8 mouse cellular contexts compared by ENCODE assay signal in genomic region chr11:30025835-30026472, GRCm38 (mm10). TPM values are rescaled to one million over a fixed set of nuclear protein-coding genes. Genes with fewer than 3 reads are reported as not detected.
A peak's percentile ranks its signal among the peaks of the same experiment; 100 is the strongest.
DNase-seq lines count a peak whose midpoint lies in the region; ATAC-seq and TF ChIP-seq lines count a peak whose summit lies in the region.

Eml6 (minus strand) TSS chr11:30026033.

- H3K79me2 ChIP-seq in C2C12 (ENCODE audit: control insufficient read depth, insufficient read depth), result no peaks in the 10 kb centered on the region
- no peaks in the 10 kb centered on the region for H3K79me2 ChIP-seq in liver, adult 2 months (ENCODE audit: control insufficient read depth, insufficient read depth, low read length)

- peaks cover 14% of the 10 kb centered on the region for H3K4me1 ChIP-seq in heart, embryonic 13.5 days
- H3K4me1 ChIP-seq in kidney, postnatal 0 days (replicated peaks; ENCODE audit: insufficient read depth, low read length), result no peaks in the 10 kb centered on the region
- H3K4me1 ChIP-seq in liver, adult 2 months (ENCODE audit: control insufficient read depth, insufficient read depth, low read length), result peaks cover 2% of the 10 kb centered on the region; the same call in 1 of the 2 replicates

- peaks cover 11% of the 10 kb centered on the region for H3K27me3 ChIP-seq in C2C12 (ENCODE audit: control insufficient read depth, insufficient read depth, insufficient read length)
- peaks cover 35% of the 10 kb centered on the region for H3K27me3 ChIP-seq in heart, embryonic 13.5 days (replicated peaks)
- H3K27me3 ChIP-seq in kidney, postnatal 0 days (ENCODE audit: insufficient read depth, low read length), result no peaks in the 10 kb centered on the region
- H3K27me3 ChIP-seq in liver, adult 2 months (ENCODE audit: control insufficient read depth, insufficient read depth, low read length), result peaks cover 7% of the 10 kb centered on the region; the same call in 1 of the 2 replicates

- no peaks in the 10 kb centered on the region for H3K9me3 ChIP-seq in heart, embryonic 13.5 days
- H3K9me3 ChIP-seq in kidney, postnatal 0 days (replicated peaks; ENCODE audit: low read length), result no peaks in the 10 kb centered on the region

- H3K27ac ChIP-seq in heart, embryonic 13.5 days (replicated peaks), result peak within 1 kb of the TSS; percentile 66
- peak within 1 kb of the TSS; percentile 37; the same call in 1 of the 2 replicates for H3K27ac ChIP-seq in kidney, postnatal 0 days
- H3K27ac ChIP-seq in liver, adult 2 months (replicated peaks; ENCODE audit: insufficient read depth, low read depth, low read length), result 0 out of 2 replicates have a peak within 1 kb of the TSS, but pooled peaks have one; percentile 32

- WGBS in heart, embryonic 13.5 days, result under 1% methylated on average over 39 of the region's 39 CpGs
- under 1% methylated on average over 39 of the region's 39 CpGs for WGBS in kidney, postnatal 0 days
- under 1% methylated on average over 39 of the region's 39 CpGs for WGBS in liver, adult 2 months

- no peak for TF ChIP-seq CTCF in C2C12 (IDR thresholded peaks at IDR 0.05; ENCODE audit: control insufficient read depth, insufficient read depth, insufficient read length)
- no peak for TF ChIP-seq CTCF in brain, embryonic 14.5 days (IDR thresholded peaks at IDR 0.05; ENCODE audit: borderline replicate concordance, extremely low read depth, insufficient read depth, insufficient read length)
- TF ChIP-seq CTCF in kidney, postnatal 0 days (IDR thresholded peaks at IDR 0.05; ENCODE audit: low read depth), result peak; percentile 60
- no peak for TF ChIP-seq CTCF in liver, adult 2 months (IDR thresholded peaks at IDR 0.05; ENCODE audit: low read depth, low read length)

- peak; percentile 96 for ATAC-seq in heart, embryonic 13.5 days (ENCODE audit: extremely low read depth, insufficient number of reproducible peaks, low FRiP score, low TSS enrichment)
- ATAC-seq in kidney, postnatal 0 days (replicated peaks; ENCODE audit: low FRiP score, low read depth), result peak; percentile 99
- ATAC-seq in monocyte, adult 5-6 weeks (replicated peaks; ENCODE audit: insufficient number of reproducible peaks, low FRiP score, low TSS enrichment, poor library complexity, severe bottlenecking), result peak; percentile 98

- peak; percentile 99 for DNase-seq in brain, embryonic 14.5 days (ENCODE audit: low read depth)
- peak; percentile 97 for DNase-seq in fibroblast of lung, adult 2 months (ENCODE audit: low read depth)
- DNase-seq in kidney, postnatal 0 days (ENCODE audit: low spot score), result peak; percentile 99
- DNase-seq in liver, adult 2 months (ENCODE audit: extremely low read depth, low read depth, low spot score), result peak; percentile 99
- peak; percentile 68 to 72 for DNase-seq in spleen, postnatal 4 days (ENCODE audit: low spot score in 2 of 2)

- peak within 1 kb of the TSS; percentile 100 for H3K4me2 ChIP-seq in heart, embryonic 13.5 days
- H3K4me2 ChIP-seq in kidney, postnatal 0 days (ENCODE audit: low read length), result peak within 1 kb of the TSS; percentile 86

- H3ac ChIP-seq in C2C12 (ENCODE audit: control insufficient read depth, insufficient read length, low read depth), result peak within 1 kb of the TSS; percentile 46

- peak within 1 kb of the TSS; percentile 82 for H3K9ac ChIP-seq in heart, embryonic 13.5 days
- H3K9ac ChIP-seq in kidney, postnatal 0 days (ENCODE audit: low read depth, low read length), result peak within 1 kb of the TSS; percentile 49
- H3K9ac ChIP-seq in liver, adult 2 months (ENCODE audit: low read depth, low read length), result peak within 1 kb of the TSS; percentile 42

- no peaks in the 10 kb centered on the region for H3K79me3 ChIP-seq in C2C12 (ENCODE audit: low read depth)

- H3K4me3 ChIP-seq in C2C12 (ENCODE audit: insufficient read depth, poor library complexity, severe bottlenecking), result peak within 1 kb of the TSS; percentile 45
- peak within 1 kb of the TSS; percentile 64 for H3K4me3 ChIP-seq in heart, embryonic 13.5 days
- H3K4me3 ChIP-seq in kidney, postnatal 0 days (replicated peaks; ENCODE audit: low read depth, low read length), result peak within 1 kb of the TSS; percentile 52
- peak within 1 kb of the TSS; percentile 72 for H3K4me3 ChIP-seq in liver, adult 2 months (ENCODE audit: insufficient read depth, low read depth, low read length)

- peak; percentile 30; the same call in 1 of the 2 replicates for TF ChIP-seq POLR2A in brain, embryonic 14.5 days (IDR thresholded peaks at IDR 0.05; ENCODE audit: borderline replicate concordance, extremely low read depth, insufficient read depth, insufficient read length, poor library complexity, severe bottlenecking)
- TF ChIP-seq POLR2A in liver, adult 2 months (IDR thresholded peaks at IDR 0.05; ENCODE audit: extremely low read depth, insufficient read depth, low read length), result peak; percentile 54; the same call in 1 of the 2 replicates

- no peaks in the 10 kb centered on the region for H3K36me3 ChIP-seq in C2C12 (ENCODE audit: control insufficient read depth, insufficient read depth)
- no peaks in the 10 kb centered on the region for H3K36me3 ChIP-seq in heart, embryonic 13.5 days
- H3K36me3 ChIP-seq in kidney, postnatal 0 days (ENCODE audit: insufficient read depth, low read length), result no peaks in the 10 kb centered on the region
- no peaks in the 10 kb centered on the region for H3K36me3 ChIP-seq in liver, adult 2 months (ENCODE audit: control insufficient read depth, insufficient read depth, low read length)

TF ChIP-seq in C2C12, 6 proteins besides CTCF, POLR2A, EP300 and RAD21:
- no peak for TF ChIP-seq FOSL1 (IDR thresholded peaks at IDR 0.05; ENCODE audit: insufficient read depth, low read length, poor library complexity, severe bottlenecking)
- no peak for TF ChIP-seq MYOD1 (IDR thresholded peaks at IDR 0.05; ENCODE audit: control insufficient read depth, insufficient read length, low read depth)
- peak; percentile 34 for TF ChIP-seq CEBPB (IDR thresholded peaks at IDR 0.05; ENCODE audit: low read depth)
- no peak for TF ChIP-seq MAX (IDR thresholded peaks at IDR 0.05)
- TF ChIP-seq USF1 (IDR thresholded peaks at IDR 0.05; ENCODE audit: low read depth), result no peak
- TF ChIP-seq MYOG (IDR thresholded peaks at IDR 0.05; ENCODE audit: control insufficient read depth, extremely low read depth, insufficient read length), result no peak

RNA-seq across cellular contexts. Expression of gene Eml6, which starts in this region (rescaled TPM):
- 0.19 TPM for polyA plus RNA-seq in C2C12 (2012; fragmentation: generic; extraction: Trizol)
- polyA plus RNA-seq in brain, embryonic 14.5 days (2012; rRNA removed), result 11.5 and 17.1 TPM in 2 replicates
- polyA plus RNA-seq in heart, embryonic 13.5 days (2015; fragmentation: Nextera tagmentation; extraction: Ambion mirVana), result 0.38 and 0.52 TPM in 2 replicates
- 0.52 and 1.2 TPM in 2 replicates for polyA plus RNA-seq in kidney, postnatal 0 days (2015; fragmentation: Nextera tagmentation; extraction: Ambion mirVana)
- total RNA-seq in liver, adult 2 months (2014; rRNA removed), result 2.3 and 2.5 TPM in 2 replicates
- polyA plus RNA-seq in liver, adult 2 months (2012; rRNA removed), result 0.12 and 0.17 TPM in 2 replicates
- 13.4 to 15.1 TPM (median 14.8 TPM) in 3 replicates for total RNA-seq in monocyte, adult 5-6 weeks (2017)

Comparison
In these comparisons a context has a peak if more than half of its experiments do, and no peak if none do; other contexts are left out.
1. Peak in every context shown above with its lines: DNase-seq, ATAC-seq, H3K4me3 ChIP-seq and H3K27ac ChIP-seq.
2. Peak in ATAC-seq, H3K4me3 ChIP-seq, H3K27ac ChIP-seq, H3K9ac ChIP-seq and H3K4me2 ChIP-seq in heart, embryonic 13.5 days; RNA of the gene not detected or under 1 TPM.